Mouse (Mus musculus): ENCODE results near the gene Msrb1. TPM values are rescaled to one million over a fixed set of nuclear protein-coding genes. Genes with fewer than 3 reads are reported as not detected.

The Msrb1 gene
- polyA plus RNA-seq, 1 experiment from 2014 or later: 116 TPM

- peak overlapping the region; percentile 87 for H3K9ac ChIP-seq (replicated peaks)
- H3K27me3 ChIP-seq (ENCODE audit: insufficient read depth, low read length): peaks cover 8% of the 10 kb centered on the region
- H3K9me3 ChIP-seq (ENCODE audit: low read length): no peaks in the 10 kb centered on the region
- TF ChIP-seq EP300 (IDR thresholded peaks at IDR 0.05; ENCODE audit: low read depth): 0 out of 2 replicates have a peak, but pooled peaks have one; percentile 9
- TF ChIP-seq CTCF (IDR thresholded peaks at IDR 0.05; ENCODE audit: low read depth): no peak
- DNase-seq (peak; percentile 42), ATAC-seq (peak; percentile 46)
- 10% methylated on average over 43 of the region's 51 CpGs for WGBS (ENCODE audit: insufficient replicate concordance)
- H3K27ac ChIP-seq (ENCODE audit: low read depth): peak overlapping the region; percentile 92
- H3K4me2 ChIP-seq (ENCODE audit: low read depth, low read length): peak overlapping the region; percentile 96
- peaks cover 18% of the 10 kb centered on the region for H3K4me1 ChIP-seq (ENCODE audit: insufficient read depth)
- H3K36me3 ChIP-seq (replicated peaks; ENCODE audit: insufficient read depth, low read length): peaks cover 22% of the 10 kb centered on the region
- peak overlapping the region; percentile 93 for H3K4me3 ChIP-seq (ENCODE audit: low read depth, low read length)
These were observed 41.0 kb upstream of the Msrb1 start for GRCm38 (mm10) chr17:24695326-24696010.

- TF ChIP-seq EP300 (IDR thresholded peaks at IDR 0.05; ENCODE audit: low read depth): no peak
- peak; percentile 35 for TF ChIP-seq CTCF (IDR thresholded peaks at IDR 0.05; ENCODE audit: low read depth)
- WGBS (ENCODE audit: insufficient replicate concordance): 2% methylated on average over 55 of the region's 76 CpGs
- peak within 1 kb of the TSS; percentile 87 for H3K9ac ChIP-seq (replicated peaks)
- no peaks in the 10 kb centered on the region for H3K9me3 ChIP-seq (ENCODE audit: low read length)
- H3K4me1 ChIP-seq (ENCODE audit: insufficient read depth): peaks cover 18% of the 10 kb centered on the region
- H3K27ac ChIP-seq (ENCODE audit: low read depth): peak within 1 kb of the TSS; percentile 92
- peaks cover 29% of the 10 kb centered on the region for H3K36me3 ChIP-seq (replicated peaks; ENCODE audit: insufficient read depth, low read length)
- 0 out of 2 replicates have a peak, but pooled peaks cover under 1% of the 10 kb centered on the region for H3K27me3 ChIP-seq (ENCODE audit: insufficient read depth, low read length)
- H3K4me2 ChIP-seq (ENCODE audit: low read depth, low read length): peak within 1 kb of the TSS; percentile 96
- DNase-seq: peak; percentile 94
- ATAC-seq: peak; percentile 93
- H3K4me3 ChIP-seq (ENCODE audit: low read depth, low read length): peak within 1 kb of the TSS; percentile 93
These were observed 40.3 kb upstream of the Msrb1 start, which contains the start of the genes Gfer and Noxo1 for GRCm38 (mm10) chr17:24696011-24696697. Gene Gfer, minus strand, starts transcription at chr17:24696156. Gene Noxo1, plus strand, starts transcription at chr17:24696234.

GRCm38 (mm10) chr17:24697985-24698384 lies 38.5 kb upstream of the Msrb1 start:
- TF ChIP-seq EP300 (IDR thresholded peaks at IDR 0.05; ENCODE audit: low read depth) (no peak), CTCF (IDR thresholded peaks at IDR 0.05; ENCODE audit: low read depth) (no peak)
- 32% methylated on average over 5 of the region's 5 CpGs for WGBS (ENCODE audit: insufficient replicate concordance)
- H3K9ac ChIP-seq (replicated peaks): no peak overlapping the region
- ATAC-seq (no peak), DNase-seq (no peak)
- H3K4me2 ChIP-seq (ENCODE audit: low read depth, low read length): no peak overlapping the region
- H3K4me3 ChIP-seq (ENCODE audit: low read depth, low read length): no peak overlapping the region
- no peaks in the 10 kb centered on the region for H3K27me3 ChIP-seq (ENCODE audit: insufficient read depth, low read length)
- H3K4me1 ChIP-seq (ENCODE audit: insufficient read depth): peaks cover 18% of the 10 kb centered on the region
- no peak overlapping the region for H3K27ac ChIP-seq (ENCODE audit: low read depth)
- no peaks in the 10 kb centered on the region for H3K9me3 ChIP-seq (ENCODE audit: low read length)
- H3K36me3 ChIP-seq (replicated peaks; ENCODE audit: insufficient read depth, low read length): peaks cover 33% of the 10 kb centered on the region

- H3K36me3 ChIP-seq (replicated peaks; ENCODE audit: insufficient read depth, low read length): peaks cover 30% of the 10 kb centered on the region
These were observed 37.7 kb upstream of the Msrb1 start for GRCm38 (mm10) chr17:24698715-24699114.

DNA sequence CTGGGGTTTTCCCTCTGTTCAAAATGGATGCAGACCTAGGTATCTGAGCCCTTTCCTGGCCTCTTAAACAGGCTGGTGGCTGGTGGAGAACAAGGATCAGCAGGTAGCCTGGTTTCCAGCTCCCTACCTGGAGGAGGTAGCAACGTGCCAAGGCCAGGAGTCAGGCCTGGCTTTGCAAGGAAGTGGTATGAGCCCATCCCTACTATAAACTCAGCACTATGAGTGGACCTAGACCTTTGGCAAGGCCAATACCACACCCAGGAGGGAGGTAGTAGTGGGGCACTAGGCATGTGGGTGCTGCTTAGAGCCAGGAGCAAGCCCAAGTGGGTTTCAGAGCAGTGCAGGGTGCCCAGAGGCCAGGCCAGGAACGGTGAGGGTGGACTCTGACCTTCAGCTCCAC lies 37.0 kb upstream of the Msrb1 start:
- no peak overlapping the region for H3K4me2 ChIP-seq (ENCODE audit: low read depth, low read length)
- no peak overlapping the region for H3K27ac ChIP-seq (ENCODE audit: low read depth)
- H3K9me3 ChIP-seq (ENCODE audit: low read length): no peaks in the 10 kb centered on the region
- 86% methylated on average over 2 of the region's 2 CpGs for WGBS (ENCODE audit: insufficient replicate concordance)
- ATAC-seq (no peak), DNase-seq (no peak)
- TF ChIP-seq CTCF (IDR thresholded peaks at IDR 0.05; ENCODE audit: low read depth) (no peak), EP300 (IDR thresholded peaks at IDR 0.05; ENCODE audit: low read depth) (no peak)
- H3K4me3 ChIP-seq (ENCODE audit: low read depth, low read length): no peak overlapping the region
- no peak overlapping the region for H3K9ac ChIP-seq (replicated peaks)
- H3K36me3 ChIP-seq (replicated peaks; ENCODE audit: insufficient read depth, low read length): peaks cover 32% of the 10 kb centered on the region
- H3K4me1 ChIP-seq (ENCODE audit: insufficient read depth): peaks cover 18% of the 10 kb centered on the region
- H3K27me3 ChIP-seq (ENCODE audit: insufficient read depth, low read length): no peaks in the 10 kb centered on the region

More at GRCm38 (mm10) chr17:24698715-24699114, 37.7 kb upstream of the Msrb1 start:
- ATAC-seq: no peak
- H3K9ac ChIP-seq (replicated peaks): no peak overlapping the region
- TF ChIP-seq CTCF (IDR thresholded peaks at IDR 0.05; ENCODE audit: low read depth) (no peak), EP300 (IDR thresholded peaks at IDR 0.05; ENCODE audit: low read depth) (no peak)
- no peak overlapping the region for H3K4me2 ChIP-seq (ENCODE audit: low read depth, low read length)
- no peak for DNase-seq
- WGBS (ENCODE audit: insufficient replicate concordance): 71% methylated on average over 9 of the region's 9 CpGs
- peaks cover 18% of the 10 kb centered on the region for H3K4me1 ChIP-seq (ENCODE audit: insufficient read depth)
- H3K27ac ChIP-seq (ENCODE audit: low read depth): no peak overlapping the region
- no peak overlapping the region for H3K4me3 ChIP-seq (ENCODE audit: low read depth, low read length)
- H3K27me3 ChIP-seq (ENCODE audit: insufficient read depth, low read length): no peaks in the 10 kb centered on the region
- no peaks in the 10 kb centered on the region for H3K9me3 ChIP-seq (ENCODE audit: low read length)

GRCm38 (mm10) chr17:24701251-24701650 lies 35.2 kb upstream of the Msrb1 start:
- Histone ChIP-seq H3K27ac (ENCODE audit: low read depth) (no peak overlapping the region), H3K9ac (replicated peaks) (no peak overlapping the region), H3K36me3 (replicated peaks; ENCODE audit: insufficient read depth, low read length) (peaks cover 39% of the 10 kb centered on the region), H3K9me3 (ENCODE audit: low read length) (no peaks in the 10 kb centered on the region), H3K4me2 (ENCODE audit: low read depth, low read length) (no peak overlapping the region), H3K27me3 (ENCODE audit: insufficient read depth, low read length) (no peaks in the 10 kb centered on the region), H3K4me3 (ENCODE audit: low read depth, low read length) (no peak overlapping the region), H3K4me1 (ENCODE audit: insufficient read depth) (peaks cover 13% of the 10 kb centered on the region)
- TF ChIP-seq EP300 (IDR thresholded peaks at IDR 0.05; ENCODE audit: low read depth): no peak
- no peak for TF ChIP-seq CTCF (IDR thresholded peaks at IDR 0.05; ENCODE audit: low read depth)
- DNase-seq (no peak), ATAC-seq (no peak)
- WGBS (ENCODE audit: insufficient replicate concordance): 86% methylated on average over 9 of the region's 9 CpGs
